Mouse (Mus musculus) G1E (cell line): ENCODE measurements at regions not wholly inside any gene's neighbourhood (a gene's known extent, or its start where the extent isn't known, plus 50 kb on each side); places are given as distances from the start of the nearest gene placed in this dataset.

Experiments
- CTCF ChIP-seq: IDR thresholded peaks from 2 replicates; pipeline ENCODE4 v1.5.1; 2012; ENCODE audit warnings: low read depth, low read length, inconsistent platforms, mixed read lengths
- GATA2 ChIP-seq: IDR thresholded peaks from 2 replicates; pipeline ENCODE4 v1.6.1; 2012; ENCODE audit warnings: low read depth, low read length, inconsistent platforms, borderline replicate concordance
- POLR2AphosphoS5 ChIP-seq: IDR thresholded peaks from 2 replicates; pipeline ENCODE4 v1.6.1; 2012; ENCODE audit warnings: low read depth, low read length, inconsistent platforms; ENCODE audit not compliant: insufficient replicate concordance
- TAL1 ChIP-seq: conservative IDR thresholded peaks from 2 replicates; pipeline ENCODE4 v1.6.1; 2012; ENCODE audit warnings: low read depth, low read length, inconsistent platforms, mixed read lengths

DNA sequence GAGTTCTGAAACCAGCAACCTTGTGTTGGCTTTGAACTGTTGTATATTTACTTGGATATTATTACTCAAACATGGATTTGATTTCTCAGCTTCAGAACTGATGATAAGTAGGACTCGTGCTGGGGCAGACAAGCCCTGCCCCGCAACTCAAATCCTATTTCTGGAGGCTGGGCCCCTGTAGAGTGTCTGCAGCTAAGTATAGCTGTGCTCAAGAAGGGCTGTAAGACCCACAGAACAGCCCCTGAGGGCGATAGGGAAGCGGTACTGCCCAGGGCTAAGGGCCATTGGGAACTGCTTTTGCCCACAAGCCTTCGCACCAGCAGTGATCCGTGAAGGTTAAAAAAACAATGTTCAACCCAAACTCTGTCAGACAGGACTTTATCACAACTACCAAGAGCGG lies 191.9 kb upstream of the Lpp start:
- no peak for TF ChIP-seq TAL1
- no peak for TF ChIP-seq CTCF
- no peak for TF ChIP-seq POLR2AphosphoS5
- TF ChIP-seq GATA2 = no peak
